Mouse (Mus musculus) hindbrain, embryonic 11.5 days (tissue): Measurements from ENCODE around the gene Gramd1b. TPM values are rescaled to one million over a fixed set of nuclear protein-coding genes. Genes with fewer than 3 reads are reported as not detected.
A peak's percentile ranks its signal among the peaks of the same experiment; 100 is the strongest.

Experiments used
- ATAC-seq: fragments of 200-750 bp; cut with Nextera tagmentation; 2 replicates; pipeline ENCODE4 v1.8.0; 2017; ENCODE audit warnings: mild to moderate bottlenecking, moderate TSS enrichment, moderate library complexity; ENCODE audit not compliant: low FRiP score
- DNase-seq: peaks from one replicate; pipeline ENCODE4 v3.0.0-alpha.2; 2015; ENCODE audit warnings: low spot score
- H3K27ac ChIP-seq: fragments of 300-500 bp; sonication (generic); 2 replicates; pipeline ENCODE4 v1.5.1; 2014; ENCODE audit warnings: mild to moderate bottlenecking, low read depth, low read length
- H3K27me3 ChIP-seq: fragments of 300-500 bp; sonication (generic); 2 replicates; pipeline ENCODE4 v1.6.1; 2014; ENCODE audit warnings: mild to moderate bottlenecking, low read length, moderate library complexity, mixed read lengths; ENCODE audit not compliant: control insufficient read depth, insufficient read depth
- H3K36me3 ChIP-seq: fragments of 300-500 bp; sonication (generic); 2 replicates; pipeline ENCODE4 v1.6.1; 2014; ENCODE audit warnings: mild to moderate bottlenecking, low read length, moderate library complexity, mixed read lengths; ENCODE audit not compliant: control insufficient read depth, insufficient read depth
- H3K4me1 ChIP-seq: fragments of 300-500 bp; sonication (generic); replicated peaks from 2 replicates; pipeline ENCODE4 v1.6.1; 2014; ENCODE audit warnings: low read length, mixed read lengths; ENCODE audit not compliant: control insufficient read depth, insufficient read depth
- H3K4me2 ChIP-seq: fragments of 300-500 bp; sonication (generic); replicated peaks from 2 replicates; pipeline ENCODE4 v1.6.1; 2014; ENCODE audit warnings: mild to moderate bottlenecking, low read depth, low read length
- H3K4me3 ChIP-seq: fragments of 300-500 bp; sonication (generic); 2 replicates; pipeline ENCODE4 v1.5.1; 2014; ENCODE audit warnings: low read depth, low read length
- H3K9ac ChIP-seq: fragments of 300-500 bp; sonication (generic); 2 replicates; pipeline ENCODE4 v1.6.1; 2014; ENCODE audit warnings: low read depth, low read length
- H3K9me3 ChIP-seq: fragments of 300-500 bp; sonication (generic); 2 replicates; pipeline ENCODE4 v1.6.1; 2016; ENCODE audit warnings: low read length; ENCODE audit not compliant: control insufficient read depth
- WGBS: fragments of 180-500 bp; shearing (Covaris S2); extraction: QIAGEN DNeasy Blood & Tissue Kit; methylation state at CpG from one replicate; pipeline ENCODE4 v1.1.7; 2014; 5-methylcytosine and 5-hydroxymethylcytosine counted together
- polyA plus RNA-seq: library from polyadenylated mRNA; unstranded; fragments of >200 nt; fragmentation: Nextera tagmentation; extraction: Ambion mirVana; gene quantifications from 2 replicates; pipeline ENCODE4 v1.2.1, GENCODE M21; 2014

Gene Gramd1b
- polyA plus RNA-seq, 1 experiment from 2014 or later, result 5.1 TPM

DNA sequence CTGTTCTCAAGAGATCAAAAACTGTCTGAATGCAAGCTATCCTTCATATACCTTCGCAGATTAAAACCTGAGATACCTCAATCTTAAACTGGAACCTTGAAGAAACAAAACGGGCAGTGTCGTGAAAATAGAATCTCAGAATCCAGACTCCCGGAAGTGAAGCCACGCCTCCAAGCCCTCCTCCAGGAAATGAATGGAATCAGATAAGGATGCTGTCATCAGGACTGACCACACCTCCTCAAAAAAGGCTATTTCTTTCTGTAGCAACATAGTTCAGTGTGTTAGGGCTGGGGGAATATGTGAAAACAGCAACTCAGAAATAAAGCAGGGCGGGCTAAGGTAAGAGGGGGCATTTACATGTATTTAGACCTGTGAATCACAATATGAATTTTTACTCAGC is 142.0 kb downstream of the Gramd1b start:
- Histone ChIP-seq H3K9me3 (no peaks in the 10 kb centered on the region), H3K27ac (no peak overlapping the region), H3K4me2 (no peak overlapping the region), H3K9ac (no peak overlapping the region), H3K36me3 (no peaks in the 10 kb centered on the region), H3K27me3 (no peaks in the 10 kb centered on the region), H3K4me3 (no peak overlapping the region), H3K4me1 (peaks cover 7% of the 10 kb centered on the region)
- no peak for DNase-seq
- no peak for ATAC-seq
- WGBS, result 84% methylated on average over 6 of the region's 6 CpGs

GRCm38 (mm10) chr9:40384781-40385180 is 146.4 kb downstream of the Gramd1b start:
- no peak overlapping the region for H3K27ac ChIP-seq
- no peak overlapping the region for H3K4me3 ChIP-seq
- no peak for ATAC-seq
- no peaks in the 10 kb centered on the region for H3K4me1 ChIP-seq
- H3K9me3 ChIP-seq, result no peaks in the 10 kb centered on the region
- no peak overlapping the region for H3K4me2 ChIP-seq
- 92% methylated on average over 5 of the region's 5 CpGs for WGBS
- DNase-seq, result no peak
- H3K9ac ChIP-seq, result no peak overlapping the region
- H3K36me3 ChIP-seq, result no peaks in the 10 kb centered on the region
- H3K27me3 ChIP-seq, result no peaks in the 10 kb centered on the region

DNA sequence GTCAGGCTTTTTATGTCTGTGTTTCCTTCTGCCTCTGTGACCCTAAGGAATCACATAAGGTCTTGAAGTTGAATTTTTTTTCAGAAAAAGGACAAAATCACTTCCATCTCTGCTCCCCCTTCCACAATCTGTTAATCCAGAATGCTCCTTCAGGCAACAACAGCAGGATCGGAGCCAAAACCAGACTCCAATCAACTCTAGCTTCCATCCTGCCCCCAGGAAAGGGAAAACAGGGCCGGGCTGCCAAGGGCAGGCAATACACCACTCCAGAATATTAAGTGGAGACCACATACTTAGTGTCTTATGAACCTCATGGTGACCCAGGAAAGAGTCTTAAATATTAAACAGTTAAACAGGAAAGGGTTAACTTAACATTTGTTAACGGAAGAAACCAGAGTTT is 148.7 kb downstream of the Gramd1b start:
- DNase-seq, result no peak
- H3K4me3 ChIP-seq, result no peak overlapping the region
- H3K9me3 ChIP-seq, result no peaks in the 10 kb centered on the region
- H3K27me3 ChIP-seq, result no peaks in the 10 kb centered on the region
- H3K9ac ChIP-seq, result no peak overlapping the region
- ATAC-seq, result no peak
- no peaks in the 10 kb centered on the region for H3K36me3 ChIP-seq
- no peaks in the 10 kb centered on the region for H3K4me1 ChIP-seq
- no peak overlapping the region for H3K27ac ChIP-seq
- H3K4me2 ChIP-seq, result no peak overlapping the region
- WGBS, result 78% methylated on average over 3 of the region's 3 CpGs

DNA sequence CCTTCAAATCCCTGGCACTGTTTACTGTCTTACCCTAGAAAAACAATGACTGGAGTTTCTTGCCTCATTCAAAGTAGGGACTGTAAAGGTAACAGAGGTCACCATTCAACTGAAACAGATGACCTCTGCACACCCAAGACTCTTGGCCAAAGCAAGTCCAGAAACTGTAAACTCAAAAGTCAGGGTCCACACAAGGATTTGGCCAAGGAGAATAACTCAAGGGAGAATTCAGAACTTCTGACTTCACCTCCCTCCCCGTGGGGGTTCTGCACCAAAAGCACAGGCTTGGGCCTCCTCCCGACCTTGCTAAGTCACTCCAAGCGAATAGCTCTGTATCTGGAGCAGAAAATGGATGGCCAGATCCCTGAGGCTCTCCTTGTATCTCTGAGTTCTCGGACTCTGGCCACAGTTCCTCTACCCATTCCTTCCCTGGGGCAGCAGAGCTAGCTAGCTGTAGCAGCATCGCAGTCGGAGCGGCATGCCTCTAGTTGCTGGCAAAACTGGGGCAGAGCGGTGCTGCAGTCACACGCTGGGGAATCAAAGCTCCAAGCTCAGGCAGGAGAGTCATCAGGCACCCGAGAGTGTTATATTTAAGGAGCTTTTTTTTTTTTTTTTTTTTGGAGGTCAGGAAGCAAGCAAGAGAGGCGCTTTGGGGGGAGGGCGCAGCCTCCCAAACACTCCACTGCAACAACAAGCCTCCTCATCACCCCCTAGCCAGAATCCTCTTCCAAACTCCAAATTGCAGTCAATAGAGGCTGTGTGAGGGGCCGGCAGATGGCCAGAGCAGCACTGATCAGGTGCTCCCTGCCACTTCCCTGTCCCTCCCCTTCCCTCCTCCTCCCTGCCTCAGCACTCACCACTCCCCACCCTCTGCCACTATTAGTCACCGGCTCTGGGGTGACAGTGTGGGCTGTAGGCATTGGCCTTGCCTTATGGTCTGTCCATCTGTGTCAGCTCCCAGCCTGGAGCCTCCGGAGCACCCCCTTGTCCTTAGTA is 149.5 kb downstream of the Gramd1b start:
- H3K36me3 ChIP-seq, result no peaks in the 10 kb centered on the region
- no peaks in the 10 kb centered on the region for H3K27me3 ChIP-seq
- WGBS, result 12% methylated on average over 15 of the region's 15 CpGs
- no peak overlapping the region for H3K4me2 ChIP-seq
- peak; percentile 33 for DNase-seq
- H3K9me3 ChIP-seq, result no peaks in the 10 kb centered on the region
- no peak overlapping the region; the same call in 1 of the 2 replicates for H3K9ac ChIP-seq
- H3K27ac ChIP-seq, result no peak overlapping the region
- H3K4me3 ChIP-seq, result no peak overlapping the region
- no peaks in the 10 kb centered on the region for H3K4me1 ChIP-seq
- peak; percentile 86 for ATAC-seq

DNA sequence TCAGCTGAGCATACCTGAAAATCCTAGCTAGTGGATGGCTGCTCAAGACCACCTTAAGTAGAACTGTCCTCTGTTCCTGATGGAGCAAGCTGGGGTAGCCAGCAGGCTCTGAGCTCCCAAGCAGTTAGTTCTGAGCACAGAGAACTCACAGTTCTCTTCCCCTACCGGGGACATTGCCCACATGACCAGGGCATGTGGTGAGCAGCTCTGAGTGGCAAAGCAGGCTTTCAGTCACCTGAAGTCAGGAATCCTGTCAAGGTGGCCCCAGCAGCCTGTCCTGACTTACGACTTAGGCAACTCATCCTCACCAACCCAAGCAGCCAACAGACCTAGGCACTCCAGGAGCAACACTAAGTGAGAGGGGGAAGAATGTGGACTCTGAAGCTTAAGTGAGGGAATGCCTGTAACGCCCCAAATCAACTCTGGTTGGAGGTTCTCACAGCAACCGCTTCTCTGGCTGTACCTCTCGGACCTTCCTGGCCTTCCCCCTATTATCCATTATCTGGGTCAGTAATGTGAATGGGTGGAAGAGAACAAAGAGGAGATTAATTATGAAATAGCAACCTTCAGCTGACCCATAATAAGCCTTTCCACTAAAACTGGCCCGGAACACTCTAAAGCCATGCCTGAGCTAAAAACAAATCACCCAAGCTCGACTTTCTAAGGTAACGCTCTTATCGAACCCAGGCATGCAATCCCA is 154.3 kb downstream of the Gramd1b start:
- H3K4me2 ChIP-seq, result no peak overlapping the region; the same call in 1 of the 2 replicates
- no peak overlapping the region for H3K9ac ChIP-seq
- no peak overlapping the region for H3K27ac ChIP-seq
- H3K4me1 ChIP-seq, result no peaks in the 10 kb centered on the region; the same call in 1 of the 2 replicates
- H3K36me3 ChIP-seq, result no peaks in the 10 kb centered on the region
- H3K4me3 ChIP-seq, result no peak overlapping the region
- DNase-seq (no peak), ATAC-seq (peak; percentile 22; the same call in 1 of the 2 replicates)
- H3K27me3 ChIP-seq, result no peaks in the 10 kb centered on the region
- WGBS, result 64% methylated on average over 9 of the region's 9 CpGs
- no peaks in the 10 kb centered on the region for H3K9me3 ChIP-seq

- 5% methylated on average over 11 of the region's 11 CpGs for WGBS
- no peaks in the 10 kb centered on the region for H3K36me3 ChIP-seq
- H3K27me3 ChIP-seq, result no peaks in the 10 kb centered on the region
- DNase-seq (peak; percentile 55), ATAC-seq (peak; percentile 74)
- H3K9ac ChIP-seq, result peak overlapping the region; percentile 34; the same call in 1 of the 2 replicates
- 0 out of 2 replicates have a peak overlapping the region, but pooled peaks have one; percentile 24 for H3K27ac ChIP-seq
- H3K4me1 ChIP-seq, result no peaks in the 10 kb centered on the region; the same call in 1 of the 2 replicates
- H3K4me3 ChIP-seq, result peak overlapping the region; percentile 20
- no peaks in the 10 kb centered on the region for H3K9me3 ChIP-seq
- peak overlapping the region; percentile 26 for H3K4me2 ChIP-seq
Observed at GRCm38 (mm10) chr9:40376139-40376541, 155.0 kb downstream of the Gramd1b start.

- H3K4me2 ChIP-seq, result no peak overlapping the region; the same call in 1 of the 2 replicates
- DNase-seq (no peak), ATAC-seq (0 out of 2 replicates have a peak, but pooled peaks have one; percentile 12)
- no peaks in the 10 kb centered on the region; the same call in 1 of the 2 replicates for H3K4me1 ChIP-seq
- H3K27me3 ChIP-seq, result no peaks in the 10 kb centered on the region
- no peaks in the 10 kb centered on the region for H3K36me3 ChIP-seq
- no peak overlapping the region for H3K27ac ChIP-seq
- H3K9me3 ChIP-seq, result no peaks in the 10 kb centered on the region
- 60% methylated on average over 6 of the region's 6 CpGs for WGBS
- 0 out of 2 replicates have a peak overlapping the region, but pooled peaks have one; percentile 34 for H3K9ac ChIP-seq
- peak overlapping the region; percentile 20; the same call in 1 of the 2 replicates for H3K4me3 ChIP-seq
Observed at GRCm38 (mm10) chr9:40375518-40375917, 155.7 kb downstream of the Gramd1b start.

- no peak overlapping the region for H3K4me2 ChIP-seq
- ATAC-seq, result no peak
- H3K9ac ChIP-seq, result no peak overlapping the region
Observed at GRCm38 (mm10) chr9:40374992-40375391, 156.2 kb downstream of the Gramd1b start.

More at GRCm38 (mm10) chr9:40374992-40375391, 156.2 kb downstream of the Gramd1b start:
- H3K27ac ChIP-seq, result no peak overlapping the region
- no peak overlapping the region for H3K4me3 ChIP-seq
- H3K27me3 ChIP-seq, result no peaks in the 10 kb centered on the region
- no peaks in the 10 kb centered on the region for H3K9me3 ChIP-seq
- H3K4me1 ChIP-seq, result no peaks in the 10 kb centered on the region; the same call in 1 of the 2 replicates
- no peak for DNase-seq
- H3K36me3 ChIP-seq, result no peaks in the 10 kb centered on the region
- WGBS, result 49% methylated on average over 3 of the region's 5 CpGs
